Mouse (Mus musculus) lung, postnatal 0 days (tissue): ENCODE data around the gene Usp8.

Experiments used
- CTCF ChIP-seq: IDR thresholded peaks from 2 replicates; pipeline ENCODE4 v1.5.1; 2016; ENCODE audit warnings: antibody characterized with exemption, mild to moderate bottlenecking
- EP300 ChIP-seq: IDR thresholded peaks from 2 replicates; pipeline ENCODE4 v1.6.1; 2016; ENCODE audit warnings: antibody characterized with exemption, mild to moderate bottlenecking, control low read depth

DNA sequence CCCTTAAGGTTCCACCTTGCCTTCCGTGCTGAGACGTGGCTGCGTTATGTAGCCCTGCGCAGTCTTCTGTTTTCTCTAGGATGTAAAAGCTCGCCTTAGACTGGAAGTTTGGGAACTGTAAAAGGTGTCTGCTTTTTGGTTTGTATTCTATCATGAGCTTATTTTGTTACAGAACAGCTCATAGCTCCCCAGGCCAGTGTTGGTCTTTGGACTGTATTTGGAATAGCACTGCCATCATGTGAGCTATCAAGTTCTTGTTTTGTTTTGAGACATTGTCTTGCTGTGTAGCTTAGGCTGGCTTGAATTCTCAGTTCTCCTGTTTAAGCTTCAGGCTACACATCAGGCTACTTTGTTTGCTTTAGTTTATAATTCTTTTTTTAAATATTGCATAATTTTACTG is 5.4 kb downstream of the Usp8 start:
- TF ChIP-seq CTCF (no peak), EP300 (no peak)
